Mouse (Mus musculus): ENCODE measurements around the gene Ripk4.

Gene Ripk4

GRCm38 (mm10) chr16:97763061-97763989 is at the start of gene Ripk4:
Ripk4 (minus strand) TSS chr16:97763787.
- in situ Hi-C loops (cut with MboI; ENCODE audit: low pct_unique_long_range_greater_than_20kb in 1 of 2, low sequenced_read_pairs in 2 of 2, unreplicated experiment in 1 of 2): no loop called here

GRCm38 (mm10) chr16:97808881-97809280 is 45.3 kb upstream of the Ripk4 start:
- in situ Hi-C loops (cut with MboI; ENCODE audit: low pct_unique_long_range_greater_than_20kb in 1 of 2, low sequenced_read_pairs in 2 of 2, unreplicated experiment in 1 of 2): no loop called here

- in situ Hi-C loops (cut with MboI; ENCODE audit: low pct_unique_long_range_greater_than_20kb in 1 of 2, low sequenced_read_pairs in 2 of 2, unreplicated experiment in 1 of 2): no loop called here
Measured at GRCm38 (mm10) chr16:97805646-97806045, 42.1 kb upstream of the Ripk4 start.

GRCm38 (mm10) chr16:97804680-97805547 is 41.3 kb upstream of the Ripk4 start:
- in situ Hi-C loops (cut with MboI; ENCODE audit: low pct_unique_long_range_greater_than_20kb in 1 of 2, low sequenced_read_pairs in 2 of 2, unreplicated experiment in 1 of 2): no loop called here

- in situ Hi-C loops (cut with MboI; ENCODE audit: low pct_unique_long_range_greater_than_20kb in 1 of 2, low sequenced_read_pairs in 2 of 2, unreplicated experiment in 1 of 2): no loop called here
Measured at GRCm38 (mm10) chr16:97797950-97798869, 34.6 kb upstream of the Ripk4 start.

GRCm38 (mm10) chr16:97797212-97797611 is 33.6 kb upstream of the Ripk4 start:
- in situ Hi-C loops (cut with MboI; ENCODE audit: low pct_unique_long_range_greater_than_20kb in 1 of 2, low sequenced_read_pairs in 2 of 2, unreplicated experiment in 1 of 2): no loop called here

GRCm38 (mm10) chr16:97794256-97794655 is 30.7 kb upstream of the Ripk4 start:
- in situ Hi-C loops (cut with MboI; ENCODE audit: low pct_unique_long_range_greater_than_20kb in 1 of 2, low sequenced_read_pairs in 2 of 2, unreplicated experiment in 1 of 2): no loop called here

GRCm38 (mm10) chr16:97783057-97783456 is 19.5 kb upstream of the Ripk4 start:
- in situ Hi-C loops (cut with MboI; ENCODE audit: low pct_unique_long_range_greater_than_20kb in 1 of 2, low sequenced_read_pairs in 2 of 2, unreplicated experiment in 1 of 2): no loop called here

GRCm38 (mm10) chr16:97778353-97779025 is 14.9 kb upstream of the Ripk4 start:
- in situ Hi-C loops (cut with MboI; ENCODE audit: low pct_unique_long_range_greater_than_20kb in 1 of 2, low sequenced_read_pairs in 2 of 2, unreplicated experiment in 1 of 2): no loop called here

GRCm38 (mm10) chr16:97766501-97766900 is 2.9 kb upstream of the Ripk4 start:
- in situ Hi-C loops (cut with MboI; ENCODE audit: low pct_unique_long_range_greater_than_20kb in 1 of 2, low sequenced_read_pairs in 2 of 2, unreplicated experiment in 1 of 2): no loop called here

- in situ Hi-C loops (cut with MboI; ENCODE audit: low pct_unique_long_range_greater_than_20kb in 1 of 2, low sequenced_read_pairs in 2 of 2, unreplicated experiment in 1 of 2): no loop called here
Measured at GRCm38 (mm10) chr16:97764626-97765025, 1.0 kb upstream of the Ripk4 start.

- in situ Hi-C loops (cut with MboI; ENCODE audit: low pct_unique_long_range_greater_than_20kb in 1 of 2, low sequenced_read_pairs in 2 of 2, unreplicated experiment in 1 of 2): no loop called here
Measured at GRCm38 (mm10) chr16:97763990-97764340, 378 bp upstream of the Ripk4 start.

- in situ Hi-C loops (cut with MboI; ENCODE audit: low pct_unique_long_range_greater_than_20kb in 1 of 2, low sequenced_read_pairs in 2 of 2, unreplicated experiment in 1 of 2): no loop called here
Measured at GRCm38 (mm10) chr16:97761782-97762181, 1.8 kb downstream of the Ripk4 start.

GRCm38 (mm10) chr16:97759681-97760080 is 3.9 kb downstream of the Ripk4 start:
- in situ Hi-C loops (cut with MboI; ENCODE audit: low pct_unique_long_range_greater_than_20kb in 1 of 2, low sequenced_read_pairs in 2 of 2, unreplicated experiment in 1 of 2): no loop called here

- in situ Hi-C loops (cut with MboI; ENCODE audit: low pct_unique_long_range_greater_than_20kb in 1 of 2, low sequenced_read_pairs in 2 of 2, unreplicated experiment in 1 of 2): no loop called here
Measured at GRCm38 (mm10) chr16:97758288-97758687, 5.3 kb downstream of the Ripk4 start.

GRCm38 (mm10) chr16:97756460-97756859 is 7.1 kb downstream of the Ripk4 start:
- in situ Hi-C loops (cut with MboI; ENCODE audit: low pct_unique_long_range_greater_than_20kb in 1 of 2, low sequenced_read_pairs in 2 of 2, unreplicated experiment in 1 of 2): no loop called here

- in situ Hi-C loops (cut with MboI; ENCODE audit: low pct_unique_long_range_greater_than_20kb in 1 of 2, low sequenced_read_pairs in 2 of 2, unreplicated experiment in 1 of 2): no loop called here
Measured at GRCm38 (mm10) chr16:97752316-97752941, 11.2 kb downstream of the Ripk4 start.
